Mouse (Mus musculus) liver, adult 2 months (tissue): ENCODE data around the gene Fam213a. TPM values are rescaled to one million over a fixed set of nuclear protein-coding genes. Genes with fewer than 3 reads are reported as not detected.
A peak's percentile ranks its signal among the peaks of the same experiment; 100 is the strongest.

Experiments
- DNase-seq: peaks from one replicate; pipeline ENCODE4 v3.0.0-alpha.2; 2011; ENCODE audit warnings: low read depth, low spot score; ENCODE audit errors: extremely low read depth
- H3K27ac ChIP-seq: fragments of 200-500 bp; replicated peaks from 2 replicates; pipeline ENCODE4 v1.5.1; 2012; ENCODE audit warnings: low read depth, mild to moderate bottlenecking, control low read depth, inconsistent platforms, low read length; ENCODE audit not compliant: insufficient read depth
- H3K27me3 ChIP-seq: fragments of 200-500 bp; 2 replicates; pipeline ENCODE4 v1.6.1; 2012; ENCODE audit warnings: mild to moderate bottlenecking, moderate library complexity, low read length, inconsistent platforms; ENCODE audit not compliant: control insufficient read depth, insufficient read depth
- H3K36me3 ChIP-seq: fragments of 200-500 bp; 2 replicates; pipeline ENCODE4 v1.6.1; 2012; ENCODE audit warnings: low read length, inconsistent platforms; ENCODE audit not compliant: control insufficient read depth, insufficient read depth
- H3K4me1 ChIP-seq: fragments of 200-500 bp; 2 replicates; pipeline ENCODE4 v1.6.1; 2011; ENCODE audit warnings: low read length; ENCODE audit not compliant: control insufficient read depth, insufficient read depth
- H3K4me3 ChIP-seq: fragments of 200-500 bp; 2 replicates; pipeline ENCODE4 v1.5.1; 2011; ENCODE audit warnings: low read depth, mild to moderate bottlenecking, control low read depth, low read length, moderate library complexity; ENCODE audit not compliant: insufficient read depth
- H3K79me2 ChIP-seq: fragments of 200-500 bp; 2 replicates; pipeline ENCODE4 v1.6.1; 2012; ENCODE audit warnings: inconsistent platforms, mild to moderate bottlenecking, low read length, moderate library complexity; ENCODE audit not compliant: control insufficient read depth, insufficient read depth
- H3K9ac ChIP-seq: fragments of 200-500 bp; 2 replicates; pipeline ENCODE4 v1.6.1; 2012; ENCODE audit warnings: low read depth, mild to moderate bottlenecking, control low read depth, inconsistent platforms, low read length
- CTCF ChIP-seq: fragments of 200-500 bp; IDR thresholded peaks from 2 replicates; pipeline ENCODE4 v1.5.1; 2011; ENCODE audit warnings: low read depth, low read length, control low read depth
- POLR2A ChIP-seq: fragments of 200-500 bp; IDR thresholded peaks from 2 replicates; pipeline ENCODE4 v1.6.1; 2011; ENCODE audit warnings: low read length, control low read depth; ENCODE audit not compliant: insufficient read depth; ENCODE audit errors: extremely low read depth
- WGBS: fragments of 180-500 bp; shearing (Covaris S2); methylation state at CpG from one replicate; pipeline ENCODE4 v1.1.7; 2018; 5-methylcytosine and 5-hydroxymethylcytosine counted together
- polyA plus RNA-seq: library from polyadenylated mRNA; depleted of rRNA; stranded (reverse); fragments of >200 nt; gene quantifications from 2 replicates; pipeline ENCODE4 v1.2.3, GENCODE M21; 2012
- total RNA-seq: library from RNA; depleted of rRNA; stranded (reverse); fragments of >200 nt; gene quantifications from 2 replicates; pipeline ENCODE4 v1.2.3, GENCODE M21; 2014

The Fam213a gene
- total and polyA plus RNA-seq, 2 experiments = 42.2 to 66.3 TPM

DNA sequence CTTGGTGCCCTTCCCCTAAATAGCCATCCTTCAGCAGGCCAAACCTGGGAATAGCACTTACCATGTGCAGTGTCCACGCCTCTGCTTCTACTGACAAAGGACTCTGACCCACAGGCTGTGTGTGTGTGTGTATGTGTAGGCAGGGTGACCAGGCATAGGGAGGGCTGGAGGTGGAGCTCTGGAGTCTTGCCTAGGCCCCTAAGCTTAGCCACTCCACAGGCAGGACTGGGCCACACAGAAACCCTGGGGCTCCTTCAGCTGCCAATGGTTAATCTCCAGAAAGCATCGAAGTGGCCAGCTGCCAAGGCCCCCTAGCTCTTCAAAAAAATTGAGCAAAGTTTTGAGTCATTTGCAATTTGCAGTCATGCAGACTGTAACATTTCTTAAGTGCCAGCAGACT lies 5.5 kb downstream of the Fam213a start:
- no peak overlapping the region for H3K4me3 ChIP-seq
- H3K4me1 ChIP-seq = peaks cover 9% of the 10 kb centered on the region; the same call in 1 of the 2 replicates
- no peaks in the 10 kb centered on the region; the same call in 1 of the 2 replicates for H3K36me3 ChIP-seq
- H3K79me2 ChIP-seq = no peaks in the 10 kb centered on the region
- no peaks in the 10 kb centered on the region for H3K27me3 ChIP-seq
- peak; percentile 45 for DNase-seq
- 36% methylated on average over 2 of the region's 2 CpGs for WGBS
- TF ChIP-seq CTCF = no peak
- no peak for TF ChIP-seq POLR2A
- no peak overlapping the region for H3K9ac ChIP-seq
- H3K27ac ChIP-seq = no peak overlapping the region

DNA sequence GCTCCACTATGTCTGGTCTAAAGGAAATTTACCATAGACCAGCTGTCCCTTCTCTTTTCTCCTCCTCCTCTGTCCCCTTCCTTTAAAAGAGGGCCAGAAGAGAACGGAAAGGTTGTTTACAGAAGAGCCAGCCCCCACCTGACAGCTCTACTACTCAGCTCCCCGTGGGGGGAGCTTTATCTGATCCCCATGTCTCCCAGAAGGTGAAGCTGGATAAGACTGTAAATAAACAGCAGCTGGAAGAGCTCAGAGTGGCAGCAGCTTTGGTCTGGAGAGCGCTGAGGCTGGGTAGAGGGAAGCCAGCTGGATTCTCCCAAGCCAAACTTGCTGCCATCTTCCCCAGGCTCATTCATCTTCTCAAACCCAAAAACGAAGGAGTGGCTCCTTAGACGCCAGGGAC lies 5.9 kb downstream of the Fam213a start:
- H3K36me3 ChIP-seq = no peaks in the 10 kb centered on the region; the same call in 1 of the 2 replicates
- H3K79me2 ChIP-seq = no peaks in the 10 kb centered on the region
- no peak overlapping the region for H3K27ac ChIP-seq
- H3K27me3 ChIP-seq = no peaks in the 10 kb centered on the region
- H3K4me3 ChIP-seq = no peak overlapping the region
- no peak for TF ChIP-seq CTCF
- TF ChIP-seq POLR2A = no peak
- 45% methylated on average over 5 of the region's 5 CpGs for WGBS
- no peak for DNase-seq
- no peak overlapping the region for H3K9ac ChIP-seq
- H3K4me1 ChIP-seq = peaks cover 7% of the 10 kb centered on the region; the same call in 1 of the 2 replicates

DNA sequence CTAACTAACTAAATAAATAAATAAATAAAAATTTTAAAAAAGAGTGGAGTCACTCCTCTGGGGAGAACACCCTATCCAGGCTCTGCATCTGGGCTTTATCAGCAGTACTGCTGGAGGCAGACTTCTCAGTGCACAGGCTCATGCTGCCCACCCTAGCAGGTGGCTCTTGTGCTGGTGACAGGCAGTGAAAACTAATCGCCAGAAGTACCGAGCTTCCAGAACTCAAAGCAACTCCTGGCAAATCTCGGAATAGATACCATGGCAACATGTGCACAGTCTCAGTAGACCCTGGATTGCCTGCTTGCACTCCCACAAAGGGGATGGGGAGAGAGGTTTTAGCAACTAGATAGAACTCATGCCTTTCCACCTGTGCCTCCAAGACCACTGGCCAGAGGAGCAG lies 6.7 kb downstream of the Fam213a start:
- DNase-seq = no peak
- Histone ChIP-seq H3K4me3 (no peak overlapping the region), H3K79me2 (no peaks in the 10 kb centered on the region), H3K4me1 (peaks cover 4% of the 10 kb centered on the region; the same call in 1 of the 2 replicates), H3K27ac (no peak overlapping the region), H3K27me3 (no peaks in the 10 kb centered on the region), H3K9ac (no peak overlapping the region), H3K36me3 (peaks cover 1% of the 10 kb centered on the region; the same call in 1 of the 2 replicates)
- 97% methylated on average over 3 of the region's 3 CpGs for WGBS
- TF ChIP-seq POLR2A = no peak
- no peak for TF ChIP-seq CTCF

DNA sequence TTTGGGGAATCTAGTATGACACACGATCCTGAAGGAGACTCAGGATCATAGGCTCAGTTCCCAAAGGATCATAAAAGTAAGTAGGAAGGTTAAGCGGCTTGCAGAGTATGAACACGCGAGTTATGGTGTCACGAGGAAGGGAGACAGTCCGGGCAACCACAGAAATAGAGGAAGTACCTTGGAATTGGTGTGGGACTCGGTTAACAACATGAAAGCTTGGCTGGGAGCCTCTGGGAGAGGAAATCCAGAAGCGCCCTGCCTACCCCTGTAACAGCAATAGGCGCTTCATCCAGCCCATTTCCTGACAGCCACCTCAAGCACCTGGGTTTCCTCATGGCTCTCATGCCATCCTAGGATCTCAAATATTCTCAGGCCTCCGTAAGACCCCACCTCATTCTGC lies 7.3 kb downstream of the Fam213a start:
- H3K36me3 ChIP-seq = peaks cover 5% of the 10 kb centered on the region; the same call in 1 of the 2 replicates
- H3K27ac ChIP-seq = no peak overlapping the region
- H3K9ac ChIP-seq = no peak overlapping the region
- no peak for DNase-seq
- no peak for TF ChIP-seq POLR2A
- no peak for TF ChIP-seq CTCF
- no peaks in the 10 kb centered on the region for H3K79me2 ChIP-seq
- peaks cover 4% of the 10 kb centered on the region; the same call in 1 of the 2 replicates for H3K4me1 ChIP-seq
- 89% methylated on average over 10 of the region's 10 CpGs for WGBS
- no peak overlapping the region for H3K4me3 ChIP-seq
- H3K27me3 ChIP-seq = no peaks in the 10 kb centered on the region

DNA sequence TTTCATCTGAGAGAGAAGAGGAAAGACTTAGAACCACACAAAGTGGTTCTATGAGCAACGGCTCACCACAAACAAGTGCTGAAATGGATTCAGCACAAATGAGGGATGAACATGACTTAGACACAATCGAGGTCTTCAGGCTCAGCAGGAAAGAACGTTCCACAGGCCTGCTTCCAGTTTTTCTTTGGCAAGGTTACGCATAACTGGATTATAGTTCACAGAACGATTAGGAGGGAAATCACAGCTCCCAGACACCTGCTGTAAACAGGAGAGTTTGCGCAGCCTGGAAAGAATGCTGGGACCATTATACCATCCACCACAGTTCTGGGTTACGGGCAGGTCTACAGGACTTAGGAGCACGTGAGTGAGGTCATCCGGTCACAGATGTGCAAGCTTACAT lies 7.9 kb downstream of the Fam213a start:
- TF ChIP-seq POLR2A (no peak), CTCF (no peak)
- no peak overlapping the region for H3K4me3 ChIP-seq
- no peak overlapping the region for H3K27ac ChIP-seq
- peaks cover 5% of the 10 kb centered on the region; the same call in 1 of the 2 replicates for H3K36me3 ChIP-seq
- DNase-seq = no peak
- no peak overlapping the region for H3K9ac ChIP-seq
- no peaks in the 10 kb centered on the region for H3K27me3 ChIP-seq
- 80% methylated on average over 9 of the region's 9 CpGs for WGBS
- H3K79me2 ChIP-seq = no peaks in the 10 kb centered on the region
- H3K4me1 ChIP-seq = peaks cover 4% of the 10 kb centered on the region; the same call in 1 of the 2 replicates
